Comparison of ENCODE assay signal across 20 mouse cellular contexts in genomic region chr10:69569740-69570139, GRCm38 (mm10).
DNase-seq lines count a peak whose midpoint lies in the region; ATAC-seq and TF ChIP-seq lines count a peak whose summit lies in the region.
"Had no signal": no experiment of that assay in that cellular context is flagged by ENCODE, and none has a peak within 500 bp of the region (broad histone marks: within the 10 kb centered on the region; RNA-seq: fewer than 3 reads in every experiment).

No protein-coding gene starts in this region.

- 52% methylated on average over 8 of the region's 8 CpGs for WGBS in heart, adult 2 months
- 26% methylated on average over 8 of the region's 8 CpGs for WGBS in heart, postnatal 0 days

- no peak overlapping the region for H3K4me3 ChIP-seq in heart, adult 2 months
- H3K4me3 ChIP-seq in layer of hippocampus, adult 2 months: no peak overlapping the region
- H3K4me3 ChIP-seq in CH12.LX (replicated peaks in 1 of 3; ENCODE audit: low read depth in 2 of 3, low read length in 2 of 3, poor library complexity in 1 of 3): no peak overlapping the region
- H3K4me3 ChIP-seq in heart, postnatal 0 days (ENCODE audit: low read depth, low read length): no peak overlapping the region
- H3K4me3 ChIP-seq: forebrain, embryonic 15.5 days; midbrain, embryonic 12.5 days had no signal

- H3K9me3 ChIP-seq in CH12.LX (replicated peaks; ENCODE audit: low read length): no peaks in the 10 kb centered on the region
- no peaks in the 10 kb centered on the region for H3K9me3 ChIP-seq in heart, postnatal 0 days (replicated peaks; ENCODE audit: control insufficient read depth, low read length)
- H3K9me3 ChIP-seq: forebrain, embryonic 15.5 days; midbrain, embryonic 12.5 days had no signal

- peak overlapping the region; percentile 57; the same call in 1 of the 2 replicates for H3K27ac ChIP-seq in heart, adult 2 months
- peak overlapping the region; percentile 87; the same call in 1 of the 2 replicates for H3K27ac ChIP-seq in layer of hippocampus, adult 2 months
- H3K27ac ChIP-seq in CH12.LX (ENCODE audit: insufficient read depth, low read depth): no peak overlapping the region
- H3K27ac ChIP-seq in heart, postnatal 0 days (ENCODE audit: low read depth): peak overlapping the region; percentile 68
- H3K27ac ChIP-seq: forebrain, embryonic 15.5 days; hindbrain, postnatal 0 days; kidney, postnatal 0 days; midbrain, embryonic 12.5 days; stomach, postnatal 0 days had no signal

- intact Hi-C loops in heart, adult 2 months (cut with DNase I): loop anchor here (5.0 kb wide), 1 partner anchor 32 kb away; no protein-coding TSS in a partner anchor

- no peak overlapping the region for H3K4me2 ChIP-seq in CH12.LX (ENCODE audit: insufficient read depth, low read depth, poor library complexity, severe bottlenecking)
- H3K4me2 ChIP-seq in heart, postnatal 0 days (ENCODE audit: low read depth, low read length): peak overlapping the region; percentile 73; the same call in 1 of the 2 replicates
- H3K4me2 ChIP-seq: forebrain, embryonic 15.5 days; midbrain, embryonic 12.5 days had no signal

- no peak for TF ChIP-seq RAD21 in CH12.LX (IDR thresholded peaks at IDR 0.05; ENCODE audit: low read depth, low read length)

- no peaks in the 10 kb centered on the region for H3K79me2 ChIP-seq in heart, adult 2 months (replicated peaks; ENCODE audit: control insufficient read depth, insufficient read depth, low read length)
- no peaks in the 10 kb centered on the region for H3K79me2 ChIP-seq in CH12.LX (replicated peaks; ENCODE audit: control insufficient read depth, extremely low read depth, insufficient read depth, poor library complexity, severe bottlenecking)

- H3K27me3 ChIP-seq in heart, adult 2 months (ENCODE audit: control insufficient read depth, insufficient read depth, low read length): no peaks in the 10 kb centered on the region; the same call in none of the 2 replicates
- H3K27me3 ChIP-seq in CH12.LX (replicated peaks): no peaks in the 10 kb centered on the region
- H3K27me3 ChIP-seq in heart, postnatal 0 days (ENCODE audit: control insufficient read depth, insufficient read depth, low read length): 0 out of 2 replicates have a peak, but pooled peaks cover 2% of the 10 kb centered on the region
- H3K27me3 ChIP-seq: forebrain, embryonic 15.5 days; Patski had no signal

- no peak for TF ChIP-seq EP300 in heart, adult 2 months (IDR thresholded peaks at IDR 0.05; ENCODE audit: insufficient read depth, low read depth, low read length)
- no peak for TF ChIP-seq EP300 in CH12.LX (IDR thresholded peaks at IDR 0.05; ENCODE audit: low read length)
- no peak for TF ChIP-seq EP300 in heart, postnatal 0 days (IDR thresholded peaks at IDR 0.05; ENCODE audit: low read depth)

- in situ Hi-C loops in CH12.LX (cut with MboI; ENCODE audit: low pct_ligation_motif_present, low pct_unique_long_range_greater_than_20kb, low sequenced_read_pairs): loop anchor here (5.0 kb wide), 1 partner anchor 37 kb away; no protein-coding TSS in a partner anchor

- dilution Hi-C loops in CH12.LX (cut with MboI; ENCODE audit: extremely low pct_ligation_motif_present, extremely low pct_unique_long_range_greater_than_20kb, low sequenced_read_pairs): no loop called here

- no peak overlapping the region for H3K9ac ChIP-seq in heart, adult 2 months (ENCODE audit: low read depth, low read length)
- H3K9ac ChIP-seq in CH12.LX (ENCODE audit: insufficient read depth, low read depth): no peak overlapping the region
- no peak overlapping the region for H3K9ac ChIP-seq in heart, postnatal 0 days (replicated peaks; ENCODE audit: low read depth, low read length)
- H3K9ac ChIP-seq: forebrain, embryonic 15.5 days; midbrain, embryonic 12.5 days had no signal

- TF ChIP-seq POLR2A in heart, adult 2 months (IDR thresholded peaks at IDR 0.05; ENCODE audit: insufficient read depth, low read depth, low read length): no peak
- no peak for TF ChIP-seq POLR2A in CH12.LX (IDR thresholded peaks at IDR 0.05; ENCODE audit: low read depth, low read length)

- H3K36me3 ChIP-seq in heart, adult 2 months (ENCODE audit: control insufficient read depth, insufficient read depth, low read length): no peaks in the 10 kb centered on the region; the same call in 1 of the 2 replicates
- H3K36me3 ChIP-seq in CH12.LX (replicated peaks in 1 of 2; ENCODE audit: control insufficient read depth in 1 of 2, insufficient read depth in 1 of 2, low read length in 1 of 2): peaks cover 0 to 9% of the 10 kb centered on the region in 2 experiments
- no peaks in the 10 kb centered on the region for H3K36me3 ChIP-seq in heart, postnatal 0 days (replicated peaks; ENCODE audit: control insufficient read depth, insufficient read depth, low read length)
- H3K36me3 ChIP-seq: forebrain, embryonic 15.5 days; midbrain, embryonic 12.5 days had no signal

- H3K4me1 ChIP-seq in heart, adult 2 months (ENCODE audit: control insufficient read depth, insufficient read depth, low read length): peaks cover 2% of the 10 kb centered on the region
- peaks cover 5 to 66% of the 10 kb centered on the region in 2 experiments; a peak in 3 of 4 replicates for H3K4me1 ChIP-seq in CH12.LX (ENCODE audit: control insufficient read depth in 1 of 2, insufficient read depth in 2 of 2)
- peaks cover 34% of the 10 kb centered on the region for H3K4me1 ChIP-seq in heart, postnatal 0 days (ENCODE audit: control insufficient read depth, insufficient read depth)

- no peak for TF ChIP-seq CTCF in heart, adult 2 months (IDR thresholded peaks at IDR 0.05)
- no peak for TF ChIP-seq CTCF in layer of hippocampus, adult 2 months (conservative IDR thresholded peaks at IDR 0.05)
- TF ChIP-seq CTCF in CH12.LX (conservative IDR thresholded peaks at IDR 0.05 in 1 of 2, IDR thresholded peaks at IDR 0.05 in 1 of 2; ENCODE audit: low read depth in 2 of 2, low read length in 2 of 2): no peak
- TF ChIP-seq CTCF in heart, postnatal 0 days (IDR thresholded peaks at IDR 0.05; ENCODE audit: low read depth): no peak

- ATAC-seq in heart, postnatal 0 days (ENCODE audit: insufficient read depth, low read depth): no peak
- ATAC-seq: forebrain, embryonic 15.5 days; hindbrain, postnatal 0 days; lung, postnatal 0 days; Patski had no signal

- no peak for DNase-seq in heart, adult 2 months
- DNase-seq in heart, postnatal 4 days: no peak
- no peak for DNase-seq in layer of hippocampus, adult 2 months (ENCODE audit: low spot score in 2 of 2)
- no peak for DNase-seq in layer of hippocampus, adult 9-11 months
- DNase-seq in CH12.LX (ENCODE audit: extremely low read depth): no peak
- DNase-seq in heart, postnatal 0 days (ENCODE audit: low spot score): peak; percentile 44
- no peak for DNase-seq in urinary bladder, postnatal 10 days (ENCODE audit: low spot score)
- DNase-seq: adrenal gland, postnatal 10 days; cerebellum, adult 9-11 months; kidney, adult 18-20 months; left cerebral cortex, postnatal 4 days; liver; right cerebral cortex, postnatal 4 days had no signal

TF ChIP-seq in CH12.LX, 34 proteins besides CTCF, POLR2A, EP300 and RAD21:
- TF ChIP-seq GABPA (IDR thresholded peaks at IDR 0.05; ENCODE audit: insufficient replicate concordance, low read depth, low read length) (no peak), ZMIZ1 (IDR thresholded peaks at IDR 0.05; ENCODE audit: low read depth, low read length) (0 out of 2 replicates have a peak, but pooled peaks have one; percentile 23), KAT2A (IDR thresholded peaks at IDR 0.05; ENCODE audit: insufficient replicate concordance, low read length) (no peak), MAFK (IDR thresholded peaks at IDR 0.05; ENCODE audit: insufficient replicate concordance, low read length) (no peak), E2F4 (IDR thresholded peaks at IDR 0.05; ENCODE audit: insufficient replicate concordance, low read depth, low read length) (no peak), MXI1 (IDR thresholded peaks at IDR 0.05; ENCODE audit: low read depth, low read length) (no peak), SIN3A (IDR thresholded peaks at IDR 0.05; ENCODE audit: low read length) (no peak), NRF1 (IDR thresholded peaks at IDR 0.05; ENCODE audit: low read depth, low read length) (no peak), ETS1 (conservative IDR thresholded peaks at IDR 0.05; ENCODE audit: low read depth, low read length) (peak; percentile 22; the same call in 1 of the 2 replicates), POLR2AphosphoS2 (IDR thresholded peaks at IDR 0.05; ENCODE audit: low read depth, low read length) (no peak), MEF2A (IDR thresholded peaks at IDR 0.05; ENCODE audit: borderline replicate concordance, low read depth, low read length) (peak; percentile 59; the same call in 1 of the 2 replicates), JUND (conservative IDR thresholded peaks at IDR 0.05; ENCODE audit: low read depth, low read length) (no peak), TCF12 (IDR thresholded peaks at IDR 0.05; ENCODE audit: low read depth, low read length) (no peak), BHLHE40 (IDR thresholded peaks at IDR 0.05; ENCODE audit: low read depth, low read length) (peak; percentile 45), CHD1 (IDR thresholded peaks at IDR 0.05; ENCODE audit: low read depth, low read length) (no peak), USF1 (IDR thresholded peaks at IDR 0.05; ENCODE audit: low read depth, low read length) (peak; percentile 30; the same call in 1 of the 2 replicates), MAX (IDR thresholded peaks at IDR 0.05; ENCODE audit: low read length) (no peak), ZC3H11A (IDR thresholded peaks at IDR 0.05; ENCODE audit: low read depth, low read length) (no peak), ZKSCAN1 (IDR thresholded peaks at IDR 0.05; ENCODE audit: borderline replicate concordance, low read depth, low read length) (no peak)
